Mouse (Mus musculus): ENCODE data around the gene Zswim1.
A peak's percentile ranks its signal among the peaks of the same experiment; 100 is the strongest.
"Not testable (repeated sequence)": the region's sequence is repeated elsewhere in the genome, so short reads cannot be mapped to it uniquely, and the experiment has no call there.

Gene Zswim1

GRCm38 (mm10) chr2:164832032-164832747 lies 9.7 kb downstream of the Zswim1 start:
- DNase-seq: no peak

DNA sequence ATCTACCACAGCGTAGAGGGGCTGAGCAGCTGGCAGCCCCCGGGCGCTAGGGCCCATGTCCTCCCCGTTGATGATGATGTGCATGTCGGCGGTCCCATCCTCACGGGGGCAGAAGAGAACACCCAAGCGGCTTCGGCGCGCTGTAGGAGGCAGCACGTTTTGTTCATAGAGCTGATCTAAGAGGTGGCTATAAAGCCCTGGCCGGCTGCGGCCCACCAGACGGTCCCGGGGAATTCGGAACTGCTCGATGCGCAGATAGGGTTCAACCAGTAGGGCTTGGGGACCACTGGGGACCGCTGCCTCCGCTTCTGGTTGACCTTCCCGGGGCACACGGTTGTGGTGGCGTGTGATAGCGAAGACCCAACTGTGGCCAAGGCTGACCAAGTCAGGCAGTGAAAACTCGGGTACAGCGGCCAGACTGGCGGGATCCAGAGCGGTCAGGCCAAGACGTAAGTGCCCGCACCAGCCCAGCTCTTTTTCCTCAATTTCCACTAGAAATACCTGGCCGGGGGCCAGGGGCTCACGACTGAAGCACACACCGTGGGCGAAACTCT lies 10.3 kb downstream of the Zswim1 start, which contains the start of gene Ctsa:
Gene Ctsa (plus strand): TSS at position 126 of the 554 bp plus-strand sequence.
- peak; percentile 82 to 90 for DNase-seq

GRCm38 (mm10) chr2:164833314-164833959 lies 11.0 kb downstream of the Zswim1 start, which contains the start of gene Neurl2:
TSS of gene Neurl2 (minus strand) at chr2:164833456.
- peak; percentile 95 to 97 for DNase-seq

DNA sequence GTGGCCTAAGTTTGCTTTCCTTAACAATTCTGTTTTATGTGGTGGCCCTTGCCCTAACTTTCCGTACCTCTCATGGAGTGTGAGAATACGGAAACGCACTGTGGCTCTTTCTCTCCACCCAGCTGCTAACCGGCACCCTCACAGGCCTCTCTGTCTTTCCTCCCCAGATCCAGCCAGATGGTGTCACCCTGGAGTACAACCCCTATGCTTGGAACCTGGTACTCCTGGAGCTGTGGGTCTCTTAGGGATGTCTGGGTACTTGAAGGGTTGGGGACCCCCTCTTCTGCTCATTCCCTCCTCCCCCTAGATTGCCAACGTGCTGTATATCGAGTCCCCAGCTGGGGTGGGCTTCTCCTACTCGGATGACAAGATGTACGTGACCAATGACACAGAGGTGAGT lies 12.0 kb downstream of the Zswim1 start:
- peak; percentile 31 to 43 for DNase-seq

- DNase-seq: no peak
These were observed 12.7 kb downstream of the Zswim1 start for GRCm38 (mm10) chr2:164835164-164835563.

DNA sequence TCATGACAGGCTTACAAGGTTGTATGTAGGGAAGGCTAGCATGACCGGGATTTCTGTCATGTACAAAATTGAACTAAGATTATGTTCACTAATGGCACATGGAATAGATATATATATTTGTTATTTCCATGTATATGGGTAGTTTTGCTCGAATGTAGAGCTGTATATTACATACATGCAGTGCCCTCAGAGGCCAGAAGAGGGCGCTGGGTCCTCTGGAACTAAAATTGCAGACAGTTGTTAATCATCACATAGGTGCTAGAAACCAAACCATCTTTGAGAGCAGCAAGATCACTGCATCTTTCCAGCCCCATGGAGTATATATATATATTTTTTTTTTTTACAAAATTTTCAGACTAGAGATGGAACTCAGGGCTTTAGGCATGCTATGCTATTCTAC lies 23.3 kb downstream of the Zswim1 start:
- peak; percentile 51 to 52 for DNase-seq

GRCm38 (mm10) chr2:164850061-164850460 lies 27.6 kb downstream of the Zswim1 start:
- DNase-seq: no peak

- DNase-seq: not testable (repeated sequence)
These were observed 33.1 kb downstream of the Zswim1 start for GRCm38 (mm10) chr2:164855572-164855971.

DNA sequence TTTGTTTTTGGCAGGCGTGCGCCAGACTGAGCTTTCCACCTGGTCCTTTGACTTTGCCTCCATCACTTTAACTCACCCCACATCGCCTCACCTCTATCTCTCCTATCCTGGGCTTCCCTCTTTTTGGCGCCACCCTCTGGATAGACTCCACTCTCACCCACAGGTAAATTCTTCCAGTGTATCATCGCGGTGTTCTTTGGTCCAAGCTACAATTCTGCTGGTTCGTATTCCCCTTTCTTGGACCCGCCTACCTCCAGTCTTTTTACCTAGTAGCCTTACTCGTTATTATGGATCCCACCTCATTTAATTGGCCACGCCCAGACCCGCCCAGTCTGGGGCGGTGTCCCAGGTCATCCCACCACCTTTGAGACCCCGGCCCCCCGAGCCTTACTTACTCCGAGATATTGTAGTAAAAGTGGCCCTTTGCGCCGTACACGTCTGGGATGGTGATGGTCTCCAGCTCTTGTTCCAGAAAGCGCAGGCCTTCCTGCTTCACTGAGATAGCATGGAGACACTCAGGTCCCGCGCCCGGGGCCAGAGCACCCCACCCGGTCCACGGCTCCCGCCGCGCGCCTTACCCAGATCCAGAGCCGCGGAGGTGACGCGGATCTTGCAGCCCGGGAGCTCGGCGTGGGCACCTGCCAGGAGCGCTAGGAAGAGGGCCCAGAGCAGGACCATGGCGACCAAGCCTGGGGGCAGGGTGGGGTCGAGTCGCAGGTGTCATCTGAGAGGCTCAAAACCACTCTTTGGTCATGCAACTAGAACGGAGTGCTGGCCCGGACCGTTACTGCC lies 34.0 kb downstream of the Zswim1 start:
- DNase-seq: peak in 1 of 2 experiments; percentile 38

GRCm38 (mm10) chr2:164857101-164857821 lies 34.8 kb downstream of the Zswim1 start, which contains the start of gene Pltp:
TSS of gene Pltp (minus strand) at chr2:164857711.
- DNase-seq: peak; percentile 76 to 84

DNA sequence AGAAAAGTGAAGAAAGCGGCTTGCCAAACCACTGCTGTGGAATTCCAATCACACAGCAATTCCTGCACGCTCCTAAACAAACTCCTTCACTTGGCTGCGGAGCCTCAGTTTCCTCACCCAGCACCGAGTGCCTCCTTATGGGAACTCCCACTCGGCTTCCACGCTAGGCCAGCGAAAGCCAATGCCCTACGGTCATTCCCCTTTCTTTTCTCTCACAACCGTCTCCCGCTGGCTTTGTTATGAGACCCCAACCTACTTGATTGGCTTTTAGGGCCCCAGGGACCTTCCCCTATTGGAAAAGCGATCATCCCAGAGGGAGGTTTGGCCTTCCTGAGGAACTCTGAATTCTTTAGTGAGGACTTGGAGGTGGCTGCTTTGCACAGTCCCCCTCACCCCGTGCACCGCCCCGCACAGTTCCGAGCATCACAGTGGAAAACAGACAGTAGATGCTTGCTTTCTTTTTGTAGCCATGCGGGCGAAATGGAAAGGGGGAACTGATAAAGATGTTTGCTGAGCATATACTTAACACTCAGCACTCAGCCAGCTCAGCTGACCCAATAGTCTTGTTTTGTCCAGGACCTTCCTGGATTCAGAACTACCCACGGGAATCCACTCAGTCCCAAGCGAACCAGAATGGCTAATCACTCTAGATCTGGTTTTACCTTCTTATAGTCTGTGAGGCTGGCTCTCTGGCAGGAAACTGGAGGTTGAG lies 35.5 kb downstream of the Zswim1 start:
- no peak for DNase-seq

GRCm38 (mm10) chr2:164859155-164859554 lies 36.7 kb downstream of the Zswim1 start:
- DNase-seq: peak in 1 of 2 experiments; percentile 49

- DNase-seq: peak in 1 of 2 experiments; percentile 51
These were observed 37.4 kb downstream of the Zswim1 start for GRCm38 (mm10) chr2:164859640-164860432.

DNA sequence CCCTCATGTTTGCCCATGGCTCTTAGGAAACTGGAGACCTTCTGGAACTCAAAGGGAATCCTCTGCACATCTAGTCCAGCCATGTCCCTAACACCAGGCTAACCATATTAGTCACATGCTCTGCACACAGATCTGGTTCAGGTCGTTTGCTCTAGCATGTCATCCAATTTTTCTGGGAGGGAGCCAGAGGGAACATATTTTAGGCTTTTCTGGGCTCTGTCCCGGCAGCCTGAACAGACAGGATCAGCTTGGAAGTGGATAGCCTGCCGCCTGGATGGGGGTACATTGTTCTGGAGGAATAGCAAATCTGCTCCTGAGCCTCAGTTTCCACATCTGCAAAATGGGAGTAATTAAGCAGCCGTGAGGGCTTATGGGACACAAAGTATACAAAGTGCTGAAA lies 38.6 kb downstream of the Zswim1 start:
- DNase-seq: no peak

DNA sequence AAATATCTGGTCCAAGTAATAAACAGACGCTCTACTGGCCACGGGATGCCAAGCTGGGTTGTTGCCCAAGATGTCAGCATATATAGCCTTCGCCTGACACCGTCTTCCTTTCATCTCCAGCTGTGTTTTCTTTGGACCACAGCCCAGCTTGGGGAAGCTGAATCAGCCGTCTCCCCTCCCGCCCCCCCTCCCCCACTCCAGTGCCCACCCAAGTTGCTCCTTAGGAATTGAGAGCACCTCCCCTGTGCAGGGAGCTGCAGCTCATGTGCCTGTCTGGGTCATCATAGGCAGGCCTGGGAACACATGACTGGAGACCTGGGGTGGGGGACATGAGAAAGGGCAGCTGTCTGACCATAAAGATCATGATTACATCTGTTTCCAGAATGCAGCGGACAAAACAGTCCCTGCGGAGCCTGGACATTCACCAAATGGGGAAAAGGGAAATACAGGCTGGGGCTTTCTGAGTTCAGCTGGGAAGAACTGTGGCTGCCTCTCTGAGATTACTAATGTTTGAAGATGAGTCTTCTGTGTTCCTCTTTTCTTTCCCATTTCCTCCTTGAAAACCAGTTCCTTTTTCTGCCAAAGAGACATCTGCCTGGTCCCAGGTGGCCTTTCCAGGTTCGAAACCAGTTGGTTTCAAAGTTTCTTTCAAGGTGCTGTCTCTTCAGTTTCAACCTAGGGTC lies 39.8 kb downstream of the Zswim1 start:
- peak; percentile 87 to 92 for DNase-seq

DNA sequence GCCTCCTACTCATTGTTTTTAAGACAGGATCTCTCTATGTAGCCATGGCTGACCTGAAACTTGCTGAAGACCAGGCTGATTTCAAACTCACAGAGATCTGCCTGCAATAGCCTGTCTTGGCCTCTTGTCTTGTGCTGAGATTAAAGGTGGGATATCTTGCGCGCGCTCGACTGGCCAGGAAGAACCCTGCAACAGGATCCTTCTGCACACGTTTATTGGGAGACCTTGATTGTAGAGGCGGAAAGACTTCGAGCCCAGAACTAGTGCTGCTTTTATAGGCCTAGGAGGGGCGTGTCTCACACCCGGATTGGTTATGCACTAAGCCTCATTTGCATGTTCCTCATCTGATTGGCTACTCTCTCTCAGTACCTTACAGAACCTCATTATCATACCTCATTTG lies 40.9 kb downstream of the Zswim1 start:
- DNase-seq: not testable (repeated sequence)

GRCm38 (mm10) chr2:164864593-164864992 lies 42.1 kb downstream of the Zswim1 start:
- no peak for DNase-seq

- DNase-seq: peak; percentile 61 to 73
These were observed 44.5 kb downstream of the Zswim1 start for GRCm38 (mm10) chr2:164866741-164867551.

DNA sequence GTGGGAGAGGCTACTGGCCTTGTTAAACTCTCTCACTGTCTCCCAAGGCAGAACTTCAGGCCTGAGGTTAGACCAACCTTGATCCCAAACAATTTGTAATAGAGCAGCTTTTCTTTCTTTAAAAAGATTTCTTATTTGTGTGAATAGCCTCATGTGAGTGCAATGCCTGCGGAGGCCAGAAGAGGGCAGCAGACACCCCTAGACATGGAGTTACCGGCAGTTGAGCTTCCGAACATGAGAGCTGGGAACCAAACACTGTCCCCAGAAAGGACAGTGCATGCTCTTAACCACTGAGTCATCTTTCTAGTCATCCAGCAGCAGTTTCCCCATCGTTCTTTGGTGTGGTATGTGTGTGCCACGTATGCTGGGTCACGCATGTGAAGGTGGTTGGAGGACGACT lies 45.1 kb downstream of the Zswim1 start:
- DNase-seq: peak in 1 of 2 experiments; percentile 53

All from kidney, postnatal 4 days (tissue).